Mouse (Mus musculus) inflammation-experienced regulatory T-cells, adult 6 months (primary cell): ENCODE results near the gene Ager. TPM values are rescaled to one million over a fixed set of nuclear protein-coding genes. Genes with fewer than 3 reads are reported as not detected.

Experiments used
- ATAC-seq: one replicate; pipeline ENCODE4 v1.8.0; 2017
- polyA plus RNA-seq, 3 experiments: library from polyadenylated mRNA; unstranded; fragments of 100-300 nt; shearing (Covaris generic); gene quantifications; one replicate each; pipeline ENCODE4 v1.2.1; 2017

Gene Ager
- polyA plus RNA-seq, result 1 to 10 TPM in 2 of 3 experiments, under 1 TPM in 1; 0.58 to 3.7 (median 2.3) TPM

- no peak for ATAC-seq
These were observed at the start of gene Ager for GRCm38 (mm10) chr17:34597566-34598095. TSS of gene Ager (plus strand) at chr17:34597862.

- ATAC-seq, result no peak
These were observed 48.5 kb upstream of the Ager start for GRCm38 (mm10) chr17:34549156-34549555.

DNA sequence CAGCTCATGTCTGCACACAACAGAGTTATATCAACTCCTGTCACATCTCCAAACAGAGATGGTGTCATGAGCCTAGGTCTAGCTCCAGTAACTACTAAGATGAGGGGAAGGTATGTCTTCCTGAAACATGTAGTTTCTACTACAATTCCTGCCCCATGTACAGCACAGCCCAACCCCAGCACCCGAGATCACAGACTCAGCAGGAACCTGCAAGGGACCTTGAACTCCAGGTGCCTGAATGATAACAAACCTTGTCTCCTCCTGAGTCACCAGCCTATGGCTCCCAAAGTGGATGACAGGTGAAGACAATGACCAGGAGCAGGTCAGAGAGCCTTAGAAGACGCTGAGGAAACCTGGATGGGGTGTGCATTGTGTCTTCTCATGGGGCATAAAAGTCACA lies 47.8 kb upstream of the Ager start:
- no peak for ATAC-seq

GRCm38 (mm10) chr17:34555483-34555882 lies 42.2 kb upstream of the Ager start:
- peak; percentile 46 for ATAC-seq

DNA sequence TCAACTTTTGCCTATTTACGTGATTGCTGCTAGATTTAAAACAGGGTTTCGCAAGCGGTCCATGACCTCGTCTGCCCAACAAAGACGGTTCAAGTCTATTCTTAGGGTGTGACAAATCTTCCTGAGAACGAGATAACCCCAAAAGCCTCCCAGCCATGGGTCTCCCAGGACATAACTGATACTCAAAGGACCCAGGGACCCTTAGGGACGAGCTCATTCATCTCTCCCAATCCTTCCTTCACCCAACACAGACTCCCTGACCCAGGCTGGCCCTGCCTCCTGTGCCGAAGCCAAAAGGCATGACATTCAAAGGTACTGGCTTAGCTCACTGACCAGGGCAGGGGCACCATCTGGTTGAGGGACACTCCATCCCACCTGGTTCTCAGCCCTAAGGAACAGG lies 41.3 kb upstream of the Ager start:
- no peak for ATAC-seq

DNA sequence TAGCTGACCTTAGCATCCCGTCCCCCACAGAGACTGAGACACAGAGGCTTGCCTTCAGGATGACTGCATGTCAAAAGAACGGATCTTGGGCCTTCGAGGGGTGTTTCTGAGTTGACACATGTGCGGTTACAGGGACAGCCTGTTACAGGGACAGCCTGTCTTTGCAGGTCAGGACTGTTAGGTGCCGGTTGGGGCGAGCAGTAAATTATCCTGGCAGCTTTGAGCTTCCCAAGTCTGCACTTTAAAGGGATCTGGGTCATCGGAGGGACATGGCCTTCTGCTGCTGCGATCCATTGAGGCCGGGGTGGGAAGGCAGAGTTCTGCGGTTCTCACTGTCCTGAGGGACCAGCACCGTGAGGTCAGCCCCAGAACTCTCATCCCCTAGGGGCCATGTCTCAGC lies 40.3 kb upstream of the Ager start:
- no peak for ATAC-seq

GRCm38 (mm10) chr17:34559116-34559515 lies 38.5 kb upstream of the Ager start:
- no peak for ATAC-seq

DNA sequence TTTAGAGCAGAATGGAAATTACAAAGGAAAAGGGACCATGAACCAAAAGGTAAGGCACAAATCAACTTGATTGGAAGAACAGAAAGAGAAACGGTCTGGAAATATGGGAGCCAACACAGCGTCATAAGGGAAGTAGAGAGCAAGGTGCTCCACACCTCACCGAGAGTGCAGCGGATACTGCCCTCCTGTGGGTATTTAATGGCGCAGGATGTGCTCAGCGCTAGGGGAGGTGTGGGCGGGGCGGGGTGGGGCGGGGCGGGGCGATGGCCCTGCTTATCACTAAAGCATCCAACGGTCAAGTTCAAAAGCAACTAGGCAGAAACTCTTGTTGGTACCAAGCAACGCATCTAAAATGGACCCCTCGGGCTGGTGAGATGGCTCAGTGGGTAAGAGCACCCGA lies 37.8 kb upstream of the Ager start:
- peak; percentile 54 for ATAC-seq

GRCm38 (mm10) chr17:34560438-34560837 lies 37.2 kb upstream of the Ager start:
- ATAC-seq, result no peak

- ATAC-seq, result no peak
These were observed 36.5 kb upstream of the Ager start for GRCm38 (mm10) chr17:34561200-34561599.

GRCm38 (mm10) chr17:34562595-34562994 lies 35.1 kb upstream of the Ager start:
- ATAC-seq, result no peak

GRCm38 (mm10) chr17:34563354-34563753 lies 34.3 kb upstream of the Ager start:
- ATAC-seq, result no peak

GRCm38 (mm10) chr17:34564003-34564421 lies 33.6 kb upstream of the Ager start, which contains the start of gene Notch4:
TSS of gene Notch4 (plus strand) at chr17:34564268.
- no peak for ATAC-seq

DNA sequence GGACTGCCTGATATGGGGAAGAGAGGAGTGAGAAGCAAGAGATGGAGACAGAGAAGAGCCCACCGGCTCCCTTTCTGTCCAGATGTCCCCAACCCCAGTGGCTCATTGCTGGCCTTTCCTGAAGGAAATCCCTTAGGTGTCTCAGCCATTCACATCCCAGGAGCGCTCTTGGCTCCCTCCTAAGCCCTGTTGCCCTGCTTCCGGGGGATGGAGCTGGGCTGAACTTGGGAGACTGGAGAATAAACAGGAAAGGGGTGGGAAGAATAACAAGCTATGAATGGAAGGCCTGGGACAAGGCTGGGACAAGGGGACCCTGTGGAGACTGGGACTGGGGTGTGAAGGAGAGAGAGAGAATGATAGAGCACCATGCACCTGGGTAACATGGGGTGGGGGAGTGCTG lies 32.9 kb upstream of the Ager start:
- no peak for ATAC-seq

GRCm38 (mm10) chr17:34567311-34567710 lies 30.4 kb upstream of the Ager start:
- no peak for ATAC-seq

GRCm38 (mm10) chr17:34568421-34568820 lies 29.2 kb upstream of the Ager start:
- ATAC-seq, result no peak

DNA sequence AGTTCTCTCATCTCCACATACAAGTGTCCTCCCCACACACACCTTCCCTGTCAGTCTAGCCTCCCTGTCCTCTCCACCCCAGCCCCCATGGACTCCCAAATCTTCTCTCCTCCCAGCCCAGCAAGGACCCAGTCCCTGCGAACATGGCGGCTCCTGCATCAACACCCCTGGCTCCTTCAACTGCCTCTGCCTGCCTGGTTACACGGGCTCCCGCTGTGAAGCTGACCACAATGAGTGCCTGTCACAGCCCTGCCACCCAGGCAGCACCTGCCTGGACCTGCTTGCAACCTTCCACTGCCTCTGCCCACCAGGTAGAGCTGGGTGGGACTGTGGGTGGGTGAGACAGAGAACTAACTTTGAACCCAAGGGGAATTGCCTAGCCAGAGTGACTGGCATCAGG lies 27.7 kb upstream of the Ager start:
- no peak for ATAC-seq

DNA sequence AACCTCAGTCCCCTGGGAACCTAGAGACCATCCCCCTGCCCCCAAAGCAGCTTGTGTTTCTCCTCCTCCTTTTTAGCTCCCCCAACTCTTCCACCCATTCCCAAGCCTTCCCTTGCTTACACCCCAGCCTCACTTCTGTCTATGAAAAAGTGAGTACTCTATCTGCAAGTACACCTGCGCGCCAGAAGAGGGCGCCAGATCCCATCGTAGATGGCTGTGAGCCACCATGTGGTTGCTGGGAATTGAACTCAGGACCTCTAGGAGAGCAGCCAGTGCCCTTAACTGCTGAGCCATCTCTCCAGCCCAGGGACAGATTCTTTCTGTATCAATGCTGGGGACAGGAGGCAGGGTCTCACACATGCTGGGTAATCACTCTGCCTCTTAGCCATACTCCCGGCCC lies 25.8 kb upstream of the Ager start:
- no peak for ATAC-seq

DNA sequence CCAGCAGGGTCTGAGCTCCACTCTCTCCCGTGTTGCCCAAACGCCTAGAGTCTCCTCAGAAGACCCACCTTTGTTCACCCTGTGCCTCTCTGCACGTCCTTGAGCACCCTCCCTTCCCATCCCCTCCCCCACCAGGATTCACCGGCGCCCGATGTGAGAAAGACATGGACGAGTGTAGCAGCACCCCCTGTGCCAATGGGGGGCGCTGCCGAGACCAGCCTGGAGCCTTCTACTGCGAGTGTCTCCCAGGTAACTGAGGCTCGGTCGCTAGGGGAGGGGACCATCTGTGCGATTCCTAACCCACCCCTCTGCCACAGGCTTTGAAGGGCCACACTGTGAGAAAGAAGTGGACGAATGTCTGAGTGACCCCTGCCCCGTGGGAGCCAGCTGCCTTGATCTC lies 25.3 kb upstream of the Ager start:
- ATAC-seq, result no peak

DNA sequence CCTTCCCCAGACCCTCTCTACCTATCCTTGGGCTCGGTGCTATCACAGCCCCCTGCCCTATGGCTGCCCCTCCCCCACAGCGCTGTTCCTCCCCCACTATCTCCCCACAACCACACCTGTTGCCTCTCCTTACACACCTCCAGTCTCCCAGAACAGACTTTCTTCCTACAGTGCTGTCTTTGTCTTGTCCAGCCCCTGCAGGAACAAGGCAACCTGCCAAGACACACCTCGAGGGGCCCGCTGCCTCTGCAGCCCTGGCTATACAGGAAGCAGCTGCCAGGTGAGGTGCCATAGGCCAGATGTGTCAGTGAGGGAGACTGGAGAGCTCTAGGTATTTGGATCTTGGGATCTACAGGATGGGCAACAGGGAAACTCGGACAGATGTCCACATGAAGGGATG lies 21.1 kb upstream of the Ager start:
- no peak for ATAC-seq

GRCm38 (mm10) chr17:34578070-34578469 lies 19.6 kb upstream of the Ager start:
- no peak for ATAC-seq

GRCm38 (mm10) chr17:34582528-34582927 lies 15.1 kb upstream of the Ager start:
- ATAC-seq, result no peak

DNA sequence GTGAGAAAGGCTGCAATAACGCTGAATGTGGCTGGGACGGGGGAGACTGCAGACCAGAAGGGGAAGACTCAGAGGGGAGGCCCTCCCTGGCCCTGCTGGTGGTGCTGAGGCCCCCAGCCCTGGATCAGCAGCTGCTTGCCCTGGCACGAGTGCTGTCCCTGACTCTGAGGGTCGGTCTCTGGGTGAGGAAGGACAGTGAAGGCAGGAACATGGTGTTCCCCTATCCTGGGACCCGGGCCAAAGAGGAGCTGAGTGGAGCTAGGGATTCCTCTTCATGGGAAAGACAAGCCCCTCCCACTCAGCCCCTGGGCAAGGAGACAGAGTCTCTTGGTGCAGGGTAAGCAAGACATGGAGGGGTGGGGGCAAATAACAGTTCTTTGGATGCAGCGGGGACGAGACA lies 14.3 kb upstream of the Ager start:
- ATAC-seq, result no peak

GRCm38 (mm10) chr17:34583819-34584218 lies 13.8 kb upstream of the Ager start:
- ATAC-seq, result no peak

- no peak for ATAC-seq
These were observed 12.5 kb upstream of the Ager start for GRCm38 (mm10) chr17:34585121-34585520.
